Mouse (Mus musculus): ENCODE measurements around the gene Hexim2. TPM values are rescaled to one million over a fixed set of nuclear protein-coding genes. Genes with fewer than 3 reads are reported as not detected.

The Hexim2 gene
- total RNA-seq, 2 experiments from 2014 or later = 14.0 to 14.1 TPM

GRCm38 (mm10) chr11:103147766-103148165 is 15.5 kb downstream of the Hexim2 start:
- Histone ChIP-seq H3K27ac (no peak overlapping the region), H3K4me3 (no peak overlapping the region)
- DNase-seq (ENCODE audit: extremely low spot score in 1 of 2, low spot score in 2 of 2) = no peak
- intact Hi-C loops (cut with DNase I) = no loop called here
- TF ChIP-seq CTCF (IDR thresholded peaks at IDR 0.05) = no peak

GRCm38 (mm10) chr11:103149771-103150170 is 17.5 kb downstream of the Hexim2 start:
- TF ChIP-seq CTCF (IDR thresholded peaks at IDR 0.05) = no peak
- Histone ChIP-seq H3K27ac (no peak overlapping the region), H3K4me3 (no peak overlapping the region)
- intact Hi-C loops (cut with DNase I) = loop anchor here (10.0 kb wide), 1 partner anchor 245 kb away; the partner anchor contains the start of gene Gfap
- no peak for DNase-seq (ENCODE audit: extremely low spot score in 1 of 2, low spot score in 2 of 2)

- 0 out of 2 replicates have a peak overlapping the region, but pooled peaks have one; percentile 1 for H3K4me3 ChIP-seq
- intact Hi-C loops (cut with DNase I) = loop anchor here (1.0 to 10.0 kb wide), 3 partner anchors 42 to 254 kb away; partner anchors contain the start of gene Gfap
- H3K27ac ChIP-seq = peak overlapping the region; percentile 61; the same call in 1 of the 2 replicates
- DNase-seq (ENCODE audit: extremely low spot score in 1 of 2, low spot score in 2 of 2) = peak; percentile 91 to 95
- TF ChIP-seq CTCF (IDR thresholded peaks at IDR 0.05) = peak; percentile 95
Observed at GRCm38 (mm10) chr11:103158621-103159478, 26.6 kb downstream of the Hexim2 start.

GRCm38 (mm10) chr11:103160738-103161137 is 28.5 kb downstream of the Hexim2 start:
- no peak for TF ChIP-seq CTCF (IDR thresholded peaks at IDR 0.05)
- intact Hi-C loops (cut with DNase I) = loop anchor here (10.0 kb wide), 1 partner anchor 394 kb away; no protein-coding TSS in a partner anchor
- DNase-seq (ENCODE audit: extremely low spot score in 1 of 2, low spot score in 2 of 2) = no peak
- Histone ChIP-seq H3K27ac (no peak overlapping the region), H3K4me3 (no peak overlapping the region)

GRCm38 (mm10) chr11:103161449-103161848 is 29.2 kb downstream of the Hexim2 start:
- H3K4me3 ChIP-seq = no peak overlapping the region
- TF ChIP-seq CTCF (IDR thresholded peaks at IDR 0.05) = no peak; the same call in 1 of the 2 replicates
- intact Hi-C loops (cut with DNase I) = loop anchor here (10.0 kb wide), 1 partner anchor 393 kb away; no protein-coding TSS in a partner anchor
- no peak for DNase-seq (ENCODE audit: extremely low spot score in 1 of 2, low spot score in 2 of 2)
- H3K27ac ChIP-seq = no peak overlapping the region

- no peak overlapping the region for H3K4me3 ChIP-seq
Observed at GRCm38 (mm10) chr11:103162132-103162531, 29.9 kb downstream of the Hexim2 start.

GRCm38 (mm10) chr11:103164391-103164790 is 32.2 kb downstream of the Hexim2 start:
- TF ChIP-seq CTCF (IDR thresholded peaks at IDR 0.05) = no peak
- Histone ChIP-seq H3K4me3 (no peak overlapping the region), H3K27ac (no peak overlapping the region)
- intact Hi-C loops (cut with DNase I) = loop anchor here (10.0 kb wide), 1 partner anchor 390 kb away; no protein-coding TSS in a partner anchor
- no peak for DNase-seq (ENCODE audit: extremely low spot score in 1 of 2, low spot score in 2 of 2)

More at GRCm38 (mm10) chr11:103162132-103162531, 29.9 kb downstream of the Hexim2 start:
- H3K27ac ChIP-seq = no peak overlapping the region
- intact Hi-C loops (cut with DNase I) = loop anchor here (10.0 kb wide), 1 partner anchor 393 kb away; no protein-coding TSS in a partner anchor
- TF ChIP-seq CTCF (IDR thresholded peaks at IDR 0.05) = peak; percentile 51
- no peak for DNase-seq (ENCODE audit: extremely low spot score in 1 of 2, low spot score in 2 of 2)

- TF ChIP-seq CTCF (IDR thresholded peaks at IDR 0.05) = peak; percentile 96
- intact Hi-C loops (cut with DNase I) = loop anchor here (1.0 to 10.0 kb wide), 2 partner anchors 158 to 386 kb away; no protein-coding TSS in a partner anchor
- H3K27ac ChIP-seq = peak overlapping the region; percentile 95
- peak; percentile 72 to 73 for DNase-seq (ENCODE audit: extremely low spot score in 1 of 2, low spot score in 2 of 2)
- H3K4me3 ChIP-seq = no peak overlapping the region
Observed at GRCm38 (mm10) chr11:103168690-103169390, 36.6 kb downstream of the Hexim2 start.

GRCm38 (mm10) chr11:103169664-103170063 is 37.4 kb downstream of the Hexim2 start:
- intact Hi-C loops (cut with DNase I) = loop anchor here (2.0 to 10.0 kb wide), 4 partner anchors 15 to 385 kb away; partner anchors contain the start of gene Map3k14

GRCm38 (mm10) chr11:103170111-103170493 is 37.9 kb downstream of the Hexim2 start:
- intact Hi-C loops (cut with DNase I) = loop anchor here (2.0 to 5.0 kb wide), 3 partner anchors 15 to 97 kb away; partner anchors contain the start of gene Map3k14
- Histone ChIP-seq H3K27ac (peak overlapping the region; percentile 95), H3K4me3 (peak overlapping the region; percentile 85)
- TF ChIP-seq CTCF (IDR thresholded peaks at IDR 0.05) = no peak
- peak in 1 of 2 experiments; percentile 7 for DNase-seq (ENCODE audit: extremely low spot score in 1 of 2, low spot score in 2 of 2)

More at GRCm38 (mm10) chr11:103169664-103170063, 37.4 kb downstream of the Hexim2 start:
- no peak for DNase-seq (ENCODE audit: extremely low spot score in 1 of 2, low spot score in 2 of 2)
- Histone ChIP-seq H3K27ac (peak overlapping the region; percentile 95), H3K4me3 (no peak overlapping the region; the same call in 1 of the 2 replicates)
- TF ChIP-seq CTCF (IDR thresholded peaks at IDR 0.05) = no peak

All from left cerebral cortex, adult 2 months (tissue).